8 mouse cellular contexts compared by ENCODE assay signal in the genomic region with DNA sequence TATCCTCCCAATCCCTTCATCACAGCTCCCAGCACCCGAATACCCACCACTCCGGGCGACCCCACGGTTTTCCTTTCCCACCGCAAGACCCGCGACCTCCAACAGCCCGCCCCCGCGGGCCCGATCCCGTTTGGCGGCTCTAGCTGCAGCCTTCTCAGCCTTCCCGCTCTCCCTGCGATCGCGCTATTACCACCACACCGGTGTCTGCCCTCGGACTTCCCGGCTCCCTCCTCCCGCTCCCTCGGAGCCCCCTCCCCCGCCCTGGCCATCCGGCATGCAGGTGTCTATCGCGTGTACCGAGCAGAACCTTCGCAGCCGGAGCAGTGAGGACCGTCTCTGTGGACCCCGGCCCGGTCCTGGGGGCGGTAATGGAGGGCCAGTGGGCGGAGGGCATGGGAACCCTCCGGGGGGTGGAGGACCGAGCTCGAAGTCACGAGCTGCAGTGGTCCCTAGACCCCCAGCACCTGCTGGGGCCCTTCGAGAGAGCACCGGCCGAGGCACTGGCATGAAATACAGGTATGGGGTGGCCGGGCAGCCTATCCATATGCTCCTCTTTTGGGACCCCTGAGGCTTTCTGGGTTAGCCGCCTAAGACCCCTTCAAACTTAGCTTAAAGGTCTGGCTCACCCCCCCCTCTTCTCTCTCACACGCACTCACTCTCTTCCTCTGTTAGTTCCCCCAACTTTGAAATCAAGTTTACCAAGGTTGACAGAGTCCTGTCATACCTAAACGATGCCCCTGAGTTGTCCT. TPM values are rescaled to one million over a fixed set of nuclear protein-coding genes. Genes with fewer than 3 reads are reported as not detected.
A peak's percentile ranks its signal among the peaks of the same experiment; 100 is the strongest.
DNase-seq lines count a peak whose midpoint lies in the region; ATAC-seq and TF ChIP-seq lines count a peak whose summit lies in the region.

No protein-coding gene starts in this region.

- ATAC-seq in kidney, embryonic 16.5 days (ENCODE audit: low FRiP score, low TSS enrichment), result no peak; the same call in 1 of the 2 replicates
- 0 out of 2 replicates have a peak, but pooled peaks have one; percentile 9 for ATAC-seq in forebrain, embryonic 13.5 days
- ATAC-seq in limb, embryonic 13.5 days (ENCODE audit: low FRiP score, low read depth), result no peak

- peak overlapping the region; percentile 53 for H3K4me3 ChIP-seq in kidney, embryonic 16.5 days (ENCODE audit: low read length)
- peak overlapping the region; percentile 52 for H3K4me3 ChIP-seq in bone marrow macrophage, adult 2 months (ENCODE audit: insufficient read depth, low read length)
- peak overlapping the region; percentile 50 for H3K4me3 ChIP-seq in forebrain, embryonic 13.5 days
- peak overlapping the region; percentile 58 for H3K4me3 ChIP-seq in limb, embryonic 13.5 days
- peak overlapping the region; percentile 60 for H3K4me3 ChIP-seq in small intestine, adult 2 months (ENCODE audit: low read depth, low read length)

- TF ChIP-seq POLR2A in bone marrow macrophage, adult 2 months (IDR thresholded peaks at IDR 0.05; ENCODE audit: borderline replicate concordance, low read depth, low read length), result no peak
- no peak for TF ChIP-seq POLR2A in small intestine, adult 2 months (IDR thresholded peaks at IDR 0.05; ENCODE audit: low read depth, low read length)

- H3K4me1 ChIP-seq in kidney, embryonic 16.5 days (ENCODE audit: insufficient read depth, low read length), result peaks cover 46% of the 10 kb centered on the region
- peaks cover 14% of the 10 kb centered on the region for H3K4me1 ChIP-seq in bone marrow macrophage, adult 2 months (ENCODE audit: control insufficient read depth, insufficient read depth, low read length)
- H3K4me1 ChIP-seq in forebrain, embryonic 13.5 days, result peaks cover 51% of the 10 kb centered on the region
- peaks cover 50% of the 10 kb centered on the region for H3K4me1 ChIP-seq in limb, embryonic 13.5 days
- peaks cover 11% of the 10 kb centered on the region for H3K4me1 ChIP-seq in small intestine, adult 2 months (ENCODE audit: control insufficient read depth, insufficient read depth, insufficient read length, low read length)

- no peak for TF ChIP-seq CTCF in bone marrow macrophage, adult 2 months (IDR thresholded peaks at IDR 0.05; ENCODE audit: low read depth, low read length)
- no peak for TF ChIP-seq CTCF in small intestine, adult 2 months (IDR thresholded peaks at IDR 0.05; ENCODE audit: extremely low read depth, insufficient read length, insufficient replicate concordance, low read depth, low read length)

- H3K4me2 ChIP-seq in kidney, embryonic 16.5 days (replicated peaks; ENCODE audit: low read depth, low read length), result peak overlapping the region; percentile 91
- peak overlapping the region; percentile 79 for H3K4me2 ChIP-seq in forebrain, embryonic 13.5 days
- peak overlapping the region; percentile 83 for H3K4me2 ChIP-seq in limb, embryonic 13.5 days (replicated peaks)

- H3K9me3 ChIP-seq in kidney, embryonic 16.5 days (ENCODE audit: low read length), result no peaks in the 10 kb centered on the region
- H3K9me3 ChIP-seq in forebrain, embryonic 13.5 days (replicated peaks), result no peaks in the 10 kb centered on the region
- no peaks in the 10 kb centered on the region for H3K9me3 ChIP-seq in limb, embryonic 13.5 days

- no peak overlapping the region for H3K27ac ChIP-seq in kidney, embryonic 16.5 days (ENCODE audit: low read length)
- H3K27ac ChIP-seq in bone marrow macrophage, adult 2 months (ENCODE audit: insufficient read depth, low read depth, low read length), result no peak overlapping the region
- H3K27ac ChIP-seq in forebrain, embryonic 13.5 days, result 0 out of 2 replicates have a peak overlapping the region, but pooled peaks have one; percentile 15
- H3K27ac ChIP-seq in limb, embryonic 13.5 days, result no peak overlapping the region
- no peak overlapping the region for H3K27ac ChIP-seq in small intestine, adult 2 months (ENCODE audit: insufficient read depth, low read depth, low read length)

- peaks cover 6% of the 10 kb centered on the region; the same call in 1 of the 2 replicates for H3K27me3 ChIP-seq in kidney, embryonic 16.5 days (ENCODE audit: insufficient read depth, low read length)
- H3K27me3 ChIP-seq in forebrain, embryonic 13.5 days, result peaks cover 23% of the 10 kb centered on the region
- peaks cover 33% of the 10 kb centered on the region for H3K27me3 ChIP-seq in limb, embryonic 13.5 days
- peaks cover 9% of the 10 kb centered on the region for H3K27me3 ChIP-seq in small intestine, adult 2 months (ENCODE audit: control insufficient read depth, insufficient read depth, low read length)

- no peaks in the 10 kb centered on the region for H3K36me3 ChIP-seq in kidney, embryonic 16.5 days (ENCODE audit: insufficient read depth, low read length)
- no peaks in the 10 kb centered on the region for H3K36me3 ChIP-seq in forebrain, embryonic 13.5 days (ENCODE audit: poor library complexity, severe bottlenecking)
- H3K36me3 ChIP-seq in limb, embryonic 13.5 days, result no peaks in the 10 kb centered on the region
- no peaks in the 10 kb centered on the region for H3K36me3 ChIP-seq in small intestine, adult 2 months (ENCODE audit: control insufficient read depth, insufficient read depth, low read length)

- H3K9ac ChIP-seq in kidney, embryonic 16.5 days (replicated peaks; ENCODE audit: low read length), result peak overlapping the region; percentile 65
- peak overlapping the region; percentile 68 for H3K9ac ChIP-seq in forebrain, embryonic 13.5 days
- peak overlapping the region; percentile 73 for H3K9ac ChIP-seq in limb, embryonic 13.5 days

- WGBS in kidney, embryonic 16.5 days, result under 1% methylated on average over 45 of the region's 45 CpGs
- 1% methylated on average over 45 of the region's 45 CpGs for WGBS in forebrain, embryonic 13.5 days
- WGBS in limb, embryonic 13.5 days, result 1% methylated on average over 45 of the region's 45 CpGs
- WGBS in small intestine, adult 2 months, result 4% methylated on average over 45 of the region's 45 CpGs

- DNase-seq in kidney, adult 8-10 months, result no peak
- no peak for DNase-seq in frontal cortex, postnatal 36 days (ENCODE audit: low spot score in 2 of 2)
- DNase-seq in Muller cell, postnatal 12 days (ENCODE audit: inconsistent ontology term), result no peak

RNA-seq across cellular contexts. Expression of a gene that starts 0.5 kb away (rescaled TPM):
- 3.3 and 3.8 TPM in 2 replicates for polyA plus RNA-seq in kidney, embryonic 16.5 days (2015; fragmentation: Nextera tagmentation; extraction: Ambion mirVana)
- 0.43 and 0.88 TPM in 2 replicates for polyA plus RNA-seq in bone marrow macrophage, adult 2 months (2012; ENCODE audit: insufficient read depth, insufficient read length, missing spikeins)
- 3.7 and 4.0 TPM in 2 replicates for polyA plus RNA-seq in forebrain, embryonic 13.5 days (2015; fragmentation: Nextera tagmentation; extraction: Ambion mirVana)
- 2.4 and 2.8 TPM in 2 replicates for polyA plus RNA-seq in limb, embryonic 13.5 days (2015; fragmentation: Nextera tagmentation; extraction: Ambion mirVana)
- 0.43 and 0.65 TPM in 2 replicates for polyA plus RNA-seq in small intestine, adult 2 months (2012; rRNA removed)

RNA-seq across cellular contexts. Expression of a gene that starts 2.8 kb away (rescaled TPM):
- polyA plus RNA-seq in kidney, embryonic 16.5 days (2015; fragmentation: Nextera tagmentation; extraction: Ambion mirVana), result 166 and 172 TPM in 2 replicates
- 109 and 110 TPM in 2 replicates for polyA plus RNA-seq in bone marrow macrophage, adult 2 months (2012; ENCODE audit: insufficient read depth, insufficient read length, missing spikeins)
- 208 and 210 TPM in 2 replicates for polyA plus RNA-seq in forebrain, embryonic 13.5 days (2015; fragmentation: Nextera tagmentation; extraction: Ambion mirVana)
- 153 and 162 TPM in 2 replicates for polyA plus RNA-seq in limb, embryonic 13.5 days (2015; fragmentation: Nextera tagmentation; extraction: Ambion mirVana)
- polyA plus RNA-seq in small intestine, adult 2 months (2012; rRNA removed), result 22.9 and 31.7 TPM in 2 replicates

RNA-seq across cellular contexts. Expression of a gene that starts 3.0 kb away (rescaled TPM):
- polyA plus RNA-seq in kidney, embryonic 16.5 days (2015; fragmentation: Nextera tagmentation; extraction: Ambion mirVana), result 22.4 and 23.2 TPM in 2 replicates
- 15.4 and 16.8 TPM in 2 replicates for polyA plus RNA-seq in bone marrow macrophage, adult 2 months (2012; ENCODE audit: insufficient read depth, insufficient read length, missing spikeins)
- polyA plus RNA-seq in forebrain, embryonic 13.5 days (2015; fragmentation: Nextera tagmentation; extraction: Ambion mirVana), result 37.1 and 43.3 TPM in 2 replicates
- 25.3 and 26.4 TPM in 2 replicates for polyA plus RNA-seq in limb, embryonic 13.5 days (2015; fragmentation: Nextera tagmentation; extraction: Ambion mirVana)
- 2.6 and 5.3 TPM in 2 replicates for polyA plus RNA-seq in small intestine, adult 2 months (2012; rRNA removed)

RNA-seq across cellular contexts. Expression of a gene that starts 13.7 kb away (rescaled TPM):
- 16.4 and 17.8 TPM in 2 replicates for polyA plus RNA-seq in kidney, embryonic 16.5 days (2015; fragmentation: Nextera tagmentation; extraction: Ambion mirVana)
- polyA plus RNA-seq in bone marrow macrophage, adult 2 months (2012; ENCODE audit: insufficient read depth, insufficient read length, missing spikeins), result 4.6 and 4.8 TPM in 2 replicates
- polyA plus RNA-seq in forebrain, embryonic 13.5 days (2015; fragmentation: Nextera tagmentation; extraction: Ambion mirVana), result 72.6 and 78.8 TPM in 2 replicates
- polyA plus RNA-seq in limb, embryonic 13.5 days (2015; fragmentation: Nextera tagmentation; extraction: Ambion mirVana), result 24.6 and 24.9 TPM in 2 replicates
- 0.25 and 0.65 TPM in 2 replicates for polyA plus RNA-seq in small intestine, adult 2 months (2012; rRNA removed)

RNA-seq across cellular contexts. Expression of a gene that starts 42.6 kb away (rescaled TPM):
- 58.6 and 67.2 TPM in 2 replicates for polyA plus RNA-seq in kidney, embryonic 16.5 days (2015; fragmentation: Nextera tagmentation; extraction: Ambion mirVana)
- polyA plus RNA-seq in bone marrow macrophage, adult 2 months (2012; ENCODE audit: insufficient read depth, insufficient read length, missing spikeins), result 134 and 137 TPM in 2 replicates
- 104 and 106 TPM in 2 replicates for polyA plus RNA-seq in forebrain, embryonic 13.5 days (2015; fragmentation: Nextera tagmentation; extraction: Ambion mirVana)
- polyA plus RNA-seq in limb, embryonic 13.5 days (2015; fragmentation: Nextera tagmentation; extraction: Ambion mirVana), result 117 and 119 TPM in 2 replicates
- 86.3 and 240 TPM in 2 replicates for polyA plus RNA-seq in small intestine, adult 2 months (2012; rRNA removed)
